Mouse (Mus musculus) limb, embryonic 10.5 days (tissue): Measurements from ENCODE around the gene Znrd1. TPM values are rescaled to one million over a fixed set of nuclear protein-coding genes. Genes with fewer than 3 reads are reported as not detected.

Source experiments
- DNase-seq: peaks from one replicate; pipeline ENCODE4 v3.0.0-alpha.2; 2017; ENCODE audit warnings: low spot score
- H3K27ac ChIP-seq: fragments of 300-500 bp; sonication (generic); 2 replicates; pipeline ENCODE4 v1.5.1; 2016; ENCODE audit warnings: mild to moderate bottlenecking
- H3K27me3 ChIP-seq: fragments of 300-500 bp; sonication (generic); 2 replicates; pipeline ENCODE4 v1.6.1; 2016; ENCODE audit warnings: low read depth, mild to moderate bottlenecking; ENCODE audit not compliant: poor library complexity, severe bottlenecking
- H3K36me3 ChIP-seq: fragments of 300-500 bp; sonication (generic); 2 replicates; pipeline ENCODE4 v1.6.1; 2016; ENCODE audit warnings: mild to moderate bottlenecking, moderate library complexity
- H3K4me1 ChIP-seq: fragments of 300-500 bp; sonication (generic); 2 replicates; pipeline ENCODE4 v1.6.1; 2016
- H3K4me3 ChIP-seq: fragments of 300-500 bp; sonication (generic); 2 replicates; pipeline ENCODE4 v1.5.1; 2016; ENCODE audit warnings: mild to moderate bottlenecking, moderate library complexity
- H3K9me3 ChIP-seq: fragments of 300-500 bp; sonication (generic); replicated peaks from 2 replicates; pipeline ENCODE4 v1.6.1; 2016; ENCODE audit warnings: mild to moderate bottlenecking
- WGBS: fragments of 180-500 bp; shearing (Covaris S2); methylation state at CpG from one replicate; pipeline ENCODE4 v1.1.7; 2016; 5-methylcytosine and 5-hydroxymethylcytosine counted together
- polyA plus RNA-seq: library from polyadenylated mRNA; unstranded; fragments of >200 nt; fragmentation: Nextera tagmentation; extraction: Ambion mirVana; gene quantifications from 2 replicates; pipeline ENCODE4 v1.2.1, GENCODE M21; 2016

The Znrd1 gene
- polyA plus RNA-seq, 1 experiment from 2014 or later = 114 TPM

GRCm38 (mm10) chr17:36953062-36953461 lies 5.3 kb downstream of the Znrd1 start:
- H3K27me3 ChIP-seq = peaks cover 4% of the 10 kb centered on the region; the same call in 1 of the 2 replicates
- H3K27ac ChIP-seq = no peak overlapping the region
- H3K9me3 ChIP-seq = no peaks in the 10 kb centered on the region
- H3K4me3 ChIP-seq = no peak overlapping the region
- peaks cover 17% of the 10 kb centered on the region for H3K4me1 ChIP-seq
- WGBS = 89% methylated on average over 1 of the region's 1 CpGs
- DNase-seq = no peak
- peaks cover 45% of the 10 kb centered on the region for H3K36me3 ChIP-seq

- no peak overlapping the region for H3K4me3 ChIP-seq
- H3K27me3 ChIP-seq = peaks cover 8% of the 10 kb centered on the region; the same call in 1 of the 2 replicates
- peaks cover 45% of the 10 kb centered on the region for H3K36me3 ChIP-seq
- H3K9me3 ChIP-seq = no peaks in the 10 kb centered on the region
- peaks cover 17% of the 10 kb centered on the region for H3K4me1 ChIP-seq
- no peak for DNase-seq
- H3K27ac ChIP-seq = no peak overlapping the region
- WGBS = 91% methylated on average over 2 of the region's 2 CpGs
Observed at GRCm38 (mm10) chr17:36952631-36953030, 5.7 kb downstream of the Znrd1 start.

DNA sequence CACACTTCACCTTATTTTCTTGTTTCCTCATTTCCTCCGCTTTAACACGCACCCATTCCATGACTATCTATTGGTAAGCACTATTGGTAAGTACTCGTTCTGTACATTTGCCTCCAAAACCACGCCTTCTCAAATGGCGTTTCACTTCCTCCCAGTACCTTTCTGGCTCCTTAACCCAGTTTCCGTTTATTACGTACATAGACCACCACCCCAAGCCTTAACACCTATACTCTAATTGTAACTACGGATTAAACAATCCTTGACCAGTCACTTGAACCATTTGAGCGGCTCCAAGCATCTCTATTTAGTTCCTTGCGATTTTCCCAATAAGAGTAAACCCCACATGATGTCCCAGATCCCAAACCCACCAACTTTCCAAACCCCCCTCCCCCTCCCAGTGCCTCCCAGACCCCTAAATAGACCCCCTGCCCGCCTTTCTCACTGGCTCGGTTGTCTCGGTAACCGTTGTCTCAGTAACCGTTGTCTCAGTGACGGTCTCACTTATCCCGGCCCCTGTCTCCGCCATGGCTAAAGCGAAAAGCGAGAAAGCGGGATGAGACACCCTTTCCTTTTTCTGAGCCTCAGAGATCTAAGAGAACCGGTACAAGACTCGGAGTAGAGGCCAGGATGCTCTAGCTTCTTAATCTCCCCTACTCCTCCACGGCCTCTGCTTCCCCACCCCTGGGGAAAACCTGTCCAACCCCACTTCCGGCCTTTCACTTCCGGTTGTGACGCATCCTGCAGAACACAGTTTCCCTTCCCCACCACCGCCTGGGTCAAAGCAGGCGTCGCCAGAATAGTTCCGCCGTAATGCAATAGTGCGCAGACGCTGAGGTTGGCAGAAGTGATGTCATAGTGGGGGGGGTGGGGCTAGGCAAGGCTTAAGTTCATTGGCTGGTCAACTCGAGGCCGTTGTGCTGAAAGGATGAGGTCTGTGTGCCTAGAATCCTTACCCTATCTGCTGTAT lies 7.1 kb downstream of the Znrd1 start, which contains the start of gene Ppp1r11:
Gene Ppp1r11 (minus strand): TSS at position 761 of the 967 bp plus-strand sequence.
- Histone ChIP-seq H3K27ac (peak within 1 kb of the TSS; percentile 85), H3K4me3 (peak within 1 kb of the TSS; percentile 72), H3K27me3 (peaks cover 17% of the 10 kb centered on the region), H3K9me3 (no peaks in the 10 kb centered on the region), H3K36me3 (peaks cover 39% of the 10 kb centered on the region), H3K4me1 (peaks cover 25% of the 10 kb centered on the region)
- 3% methylated on average over 36 of the region's 36 CpGs for WGBS
- DNase-seq = peak; percentile 97

DNA sequence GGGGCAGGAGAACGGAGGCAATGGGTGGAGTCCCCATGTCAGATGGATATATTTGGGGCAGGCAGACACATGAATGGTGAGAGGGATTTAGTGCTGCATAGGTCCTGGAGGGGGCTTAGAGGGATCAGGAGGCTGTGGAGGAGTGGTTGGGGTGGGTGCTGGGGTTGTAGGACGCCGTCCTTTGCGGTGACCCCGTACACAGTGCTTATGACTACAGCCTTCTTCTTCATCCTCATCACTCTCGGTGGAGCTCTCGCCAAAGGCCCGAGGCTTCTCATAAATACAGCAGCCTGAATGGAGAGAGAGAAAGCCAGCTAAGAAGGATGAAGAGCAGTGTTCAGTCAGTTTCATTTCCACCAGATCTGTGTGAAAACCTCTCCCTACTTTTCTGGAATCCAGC lies 9.1 kb downstream of the Znrd1 start:
- Histone ChIP-seq H3K9me3 (no peaks in the 10 kb centered on the region), H3K27me3 (peaks cover 37% of the 10 kb centered on the region), H3K4me1 (peaks cover 28% of the 10 kb centered on the region), H3K4me3 (no peak overlapping the region), H3K27ac (no peak overlapping the region), H3K36me3 (peaks cover 24% of the 10 kb centered on the region)
- DNase-seq = no peak
- 94% methylated on average over 8 of the region's 8 CpGs for WGBS

DNA sequence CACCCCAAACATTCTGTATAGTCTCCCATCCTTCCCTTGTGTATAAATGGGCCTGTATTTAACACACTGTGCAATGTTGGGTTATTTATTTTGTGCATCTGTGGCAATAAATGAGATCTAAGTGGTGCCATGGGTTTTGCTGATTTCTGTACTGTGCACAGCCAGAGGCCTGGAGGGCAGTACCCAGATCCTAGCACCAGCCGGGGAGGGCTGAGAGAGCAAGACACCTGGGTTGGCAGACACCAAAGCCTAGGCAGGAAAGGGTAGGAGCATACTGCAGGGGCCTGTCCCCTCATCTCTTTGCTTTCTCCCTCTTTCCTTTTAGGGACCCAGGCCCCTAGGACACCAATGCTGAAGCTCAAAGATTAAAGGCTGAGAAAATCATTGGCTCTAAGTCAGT lies 10.1 kb downstream of the Znrd1 start:
- H3K9me3 ChIP-seq = no peaks in the 10 kb centered on the region
- peaks cover 38% of the 10 kb centered on the region for H3K4me1 ChIP-seq
- peaks cover 47% of the 10 kb centered on the region for H3K27me3 ChIP-seq
- H3K4me3 ChIP-seq = no peak overlapping the region
- DNase-seq = no peak
- peaks cover 19% of the 10 kb centered on the region for H3K36me3 ChIP-seq
- no peak overlapping the region for H3K27ac ChIP-seq
- 88% methylated on average over 1 of the region's 1 CpGs for WGBS

DNA sequence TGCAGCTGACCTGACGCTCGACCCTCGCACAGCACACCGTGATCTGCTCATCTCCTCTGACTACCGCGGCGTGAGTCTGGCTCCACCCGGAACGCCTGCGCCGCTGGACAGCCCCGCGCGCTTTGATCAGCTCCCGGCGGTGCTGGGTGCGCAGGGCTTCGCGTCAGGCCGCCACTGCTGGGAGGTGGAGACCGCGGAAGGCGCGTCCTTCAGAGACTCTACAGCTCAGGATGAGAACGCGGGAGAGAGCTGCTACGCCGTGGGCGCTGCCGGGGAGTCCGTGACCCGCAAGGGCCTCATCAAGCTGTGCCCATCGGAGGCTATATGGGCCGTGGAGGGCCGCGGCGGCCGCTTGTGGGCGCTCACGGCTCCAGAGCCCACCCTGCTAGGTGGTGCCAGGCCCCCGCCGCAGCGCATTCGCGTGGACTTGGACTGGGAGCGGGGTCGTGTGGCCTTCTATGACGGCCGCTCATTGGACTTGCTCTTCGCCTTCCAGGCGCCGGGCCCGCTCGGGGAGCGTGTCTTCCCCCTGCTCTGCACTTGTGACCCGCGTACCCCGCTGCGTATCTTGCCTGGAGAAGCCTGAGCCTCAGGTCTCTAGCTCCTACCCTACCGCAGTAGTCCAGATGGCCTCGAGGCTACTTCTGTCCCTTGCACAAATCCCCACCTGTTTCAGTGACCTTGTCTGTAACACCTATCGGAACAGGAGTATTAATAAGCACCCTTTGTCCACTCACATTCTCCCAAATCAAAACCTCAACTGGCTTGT lies 11.1 kb downstream of the Znrd1 start:
- H3K27me3 ChIP-seq = peaks cover 57% of the 10 kb centered on the region
- H3K36me3 ChIP-seq = peaks cover 16% of the 10 kb centered on the region
- WGBS = 2% methylated on average over 62 of the region's 62 CpGs
- peaks cover 49% of the 10 kb centered on the region for H3K4me1 ChIP-seq
- peak overlapping the region; percentile 77 for H3K27ac ChIP-seq
- DNase-seq = peak; percentile 75
- H3K4me3 ChIP-seq = peak overlapping the region; percentile 60
- H3K9me3 ChIP-seq = no peaks in the 10 kb centered on the region

GRCm38 (mm10) chr17:36944121-36944775 lies 14.1 kb downstream of the Znrd1 start:
- 0 out of 2 replicates have a peak overlapping the region, but pooled peaks have one; percentile 54 for H3K4me3 ChIP-seq
- 5% methylated on average over 9 of the region's 9 CpGs for WGBS
- peaks cover 11% of the 10 kb centered on the region for H3K36me3 ChIP-seq
- peaks cover 80% of the 10 kb centered on the region for H3K27me3 ChIP-seq
- peak; percentile 51 for DNase-seq
- H3K27ac ChIP-seq = no peak overlapping the region
- H3K9me3 ChIP-seq = no peaks in the 10 kb centered on the region
- H3K4me1 ChIP-seq = peaks cover 37% of the 10 kb centered on the region

- no peaks in the 10 kb centered on the region for H3K9me3 ChIP-seq
Observed at GRCm38 (mm10) chr17:36943691-36944090, 14.7 kb downstream of the Znrd1 start.

DNA sequence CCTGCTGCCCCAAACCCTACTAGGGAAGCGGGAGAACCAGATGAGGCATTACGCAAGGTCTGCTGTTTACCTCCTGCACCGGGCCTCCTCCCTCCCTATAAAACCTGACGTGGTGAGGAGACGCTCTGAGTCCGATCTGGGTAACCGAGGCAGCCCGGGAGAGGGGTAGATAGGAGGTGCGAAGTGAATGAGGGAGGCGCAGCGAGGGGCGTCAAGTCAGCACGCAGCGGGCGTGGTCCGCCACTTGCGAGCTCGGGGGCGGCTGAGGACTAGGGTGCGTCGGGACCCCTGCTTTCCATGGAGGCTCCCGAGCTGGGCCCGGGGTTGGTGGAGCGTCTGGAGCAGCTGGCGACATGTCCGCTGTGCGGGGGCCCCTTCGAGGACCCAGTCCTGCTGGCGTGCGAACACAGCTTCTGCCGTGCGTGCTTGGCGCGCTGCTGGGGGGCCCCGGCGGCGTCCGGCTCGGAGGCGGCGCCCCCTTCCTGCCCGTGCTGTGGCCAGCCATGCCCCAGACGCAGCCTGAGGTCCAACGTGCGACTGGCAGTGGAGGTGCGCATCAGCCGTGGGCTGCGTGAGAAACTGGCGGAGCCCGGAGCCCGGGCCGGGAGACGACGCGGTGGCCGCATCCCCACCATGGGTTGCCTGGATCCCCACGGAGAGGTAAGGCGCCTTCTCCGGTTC lies 15.4 kb downstream of the Znrd1 start, which contains the start of gene Rnf39:
Gene Rnf39 (plus strand): TSS at position 128 of the 681 bp plus-strand sequence.
- DNase-seq = peak; percentile 52
- peaks cover 37% of the 10 kb centered on the region for H3K4me1 ChIP-seq
- no peaks in the 10 kb centered on the region for H3K9me3 ChIP-seq
- no peaks in the 10 kb centered on the region for H3K36me3 ChIP-seq
- WGBS = 1% methylated on average over 58 of the region's 59 CpGs
- peak within 1 kb of the TSS; percentile 54 for H3K27ac ChIP-seq
- peak within 1 kb of the TSS; percentile 54 for H3K4me3 ChIP-seq
- H3K27me3 ChIP-seq = peaks cover 79% of the 10 kb centered on the region

More at GRCm38 (mm10) chr17:36943691-36944090, 14.7 kb downstream of the Znrd1 start:
- Histone ChIP-seq H3K4me3 (peak overlapping the region; percentile 54), H3K27ac (no peak overlapping the region), H3K27me3 (peaks cover 84% of the 10 kb centered on the region), H3K4me1 (peaks cover 37% of the 10 kb centered on the region), H3K36me3 (peaks cover 6% of the 10 kb centered on the region)
- DNase-seq = no peak
- WGBS = 18% methylated on average over 5 of the region's 5 CpGs

- H3K4me3 ChIP-seq = peak overlapping the region; percentile 54
Observed at GRCm38 (mm10) chr17:36942391-36942790, 16.0 kb downstream of the Znrd1 start.

GRCm38 (mm10) chr17:36938056-36938455 lies 20.3 kb downstream of the Znrd1 start:
- 87% methylated on average over 2 of the region's 2 CpGs for WGBS

More at GRCm38 (mm10) chr17:36942391-36942790, 16.0 kb downstream of the Znrd1 start:
- DNase-seq = no peak
- Histone ChIP-seq H3K4me1 (peaks cover 33% of the 10 kb centered on the region), H3K27ac (no peak overlapping the region), H3K36me3 (no peaks in the 10 kb centered on the region), H3K27me3 (peaks cover 76% of the 10 kb centered on the region), H3K9me3 (no peaks in the 10 kb centered on the region)
- 56% methylated on average over 10 of the region's 10 CpGs for WGBS

DNA sequence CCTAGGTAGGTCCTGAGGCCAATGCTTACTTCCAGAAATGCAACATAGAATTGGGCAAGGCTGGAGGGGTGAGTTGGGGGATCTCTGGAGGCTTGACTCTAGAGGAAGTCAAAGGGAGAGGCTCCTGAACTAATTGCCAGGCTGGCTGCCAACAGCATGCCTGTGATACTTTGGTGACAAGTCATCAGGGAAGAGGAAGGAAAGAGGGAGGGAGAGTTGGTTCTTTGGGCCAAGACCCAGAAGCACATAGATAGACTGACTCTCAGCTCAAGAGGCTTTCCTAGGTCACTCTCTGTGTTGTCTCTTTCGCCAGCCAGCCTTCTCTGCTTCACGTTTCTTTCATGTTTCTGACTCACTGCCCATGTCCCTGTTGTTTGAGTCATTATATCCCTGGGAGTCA lies 26.6 kb downstream of the Znrd1 start:
- H3K36me3 ChIP-seq = no peaks in the 10 kb centered on the region
- DNase-seq = no peak
- H3K27me3 ChIP-seq = no peaks in the 10 kb centered on the region
- H3K9me3 ChIP-seq = no peaks in the 10 kb centered on the region
- 59% methylated on average over 2 of the region's 2 CpGs for WGBS
- H3K4me1 ChIP-seq = no peaks in the 10 kb centered on the region
- H3K27ac ChIP-seq = no peak overlapping the region
- no peak overlapping the region for H3K4me3 ChIP-seq

More at GRCm38 (mm10) chr17:36938056-36938455, 20.3 kb downstream of the Znrd1 start:
- no peak overlapping the region for H3K27ac ChIP-seq
- no peaks in the 10 kb centered on the region for H3K9me3 ChIP-seq
- no peak overlapping the region for H3K4me3 ChIP-seq
- DNase-seq = no peak
- no peaks in the 10 kb centered on the region for H3K36me3 ChIP-seq
- peaks cover 35% of the 10 kb centered on the region for H3K27me3 ChIP-seq
- peaks cover 8% of the 10 kb centered on the region for H3K4me1 ChIP-seq
